Mouse (Mus musculus): ENCODE measurements at regions not wholly inside any gene's neighbourhood (a gene's known extent, or its start where the extent isn't known, plus 50 kb on each side); places are given as distances from the start of the nearest gene placed in this dataset.

- DNase-seq (ENCODE audit: low spot score), result no peak
Measured at GRCm38 (mm10) chr6:147686927-147687326, 211.3 kb downstream of the Ccdc91 start.

- no peak for DNase-seq (ENCODE audit: low spot score)
Measured at GRCm38 (mm10) chr6:147698255-147698654, 222.6 kb downstream of the Ccdc91 start.

- DNase-seq (ENCODE audit: low spot score), result no peak
Measured at GRCm38 (mm10) chr6:147699449-147699848, 223.8 kb downstream of the Ccdc91 start.

GRCm38 (mm10) chr6:147700629-147701028 is 225.0 kb downstream of the Ccdc91 start:
- DNase-seq (ENCODE audit: low spot score), result no peak

- no peak for DNase-seq (ENCODE audit: low spot score)
Measured at GRCm38 (mm10) chr6:147701956-147702355, 226.3 kb downstream of the Ccdc91 start.

GRCm38 (mm10) chr6:147704297-147704696 is 228.7 kb downstream of the Ccdc91 start:
- no peak for DNase-seq (ENCODE audit: low spot score)

- DNase-seq (ENCODE audit: low spot score), result no peak
Measured at GRCm38 (mm10) chr6:147705936-147706335, 230.3 kb downstream of the Ccdc91 start.

GRCm38 (mm10) chr6:147706741-147707140 is 231.1 kb downstream of the Ccdc91 start:
- DNase-seq (ENCODE audit: low spot score), result no peak

- DNase-seq (ENCODE audit: low spot score), result peak; percentile 55
Measured at GRCm38 (mm10) chr6:147718052-147718712, 242.6 kb downstream of the Ccdc91 start.

GRCm38 (mm10) chr6:147718713-147719490 is 243.3 kb downstream of the Ccdc91 start:
- DNase-seq (ENCODE audit: low spot score), result no peak

GRCm38 (mm10) chr6:147719539-147719938 is 243.9 kb downstream of the Ccdc91 start:
- no peak for DNase-seq (ENCODE audit: low spot score)

GRCm38 (mm10) chr6:147723336-147723735 is 247.7 kb downstream of the Ccdc91 start:
- DNase-seq (ENCODE audit: low spot score), result no peak

- DNase-seq (ENCODE audit: low spot score), result no peak
Measured at GRCm38 (mm10) chr6:147726987-147727386, 251.4 kb downstream of the Ccdc91 start.

GRCm38 (mm10) chr6:147727644-147728533 is 252.3 kb downstream of the Ccdc91 start:
- DNase-seq (ENCODE audit: low spot score), result no peak

GRCm38 (mm10) chr6:147729721-147730120 is 254.1 kb downstream of the Ccdc91 start:
- DNase-seq (ENCODE audit: low spot score), result peak; percentile 14

- DNase-seq (ENCODE audit: low spot score), result no peak
Measured at GRCm38 (mm10) chr6:147738621-147739325, 263.1 kb downstream of the Ccdc91 start.

GRCm38 (mm10) chr6:147741446-147741845 is 265.8 kb downstream of the Ccdc91 start:
- no peak for DNase-seq (ENCODE audit: low spot score)

- no peak for DNase-seq (ENCODE audit: low spot score)
Measured at GRCm38 (mm10) chr6:147744081-147744480, 268.5 kb downstream of the Ccdc91 start.

- no peak for DNase-seq (ENCODE audit: low spot score)
Measured at GRCm38 (mm10) chr6:147745690-147746089, 270.1 kb downstream of the Ccdc91 start.

GRCm38 (mm10) chr6:147747945-147748344 is 272.3 kb downstream of the Ccdc91 start:
- peak; percentile 16 for DNase-seq (ENCODE audit: low spot score)

GRCm38 (mm10) chr6:147752301-147752700 is 276.7 kb downstream of the Ccdc91 start:
- DNase-seq (ENCODE audit: low spot score), result no peak

- no peak for DNase-seq (ENCODE audit: low spot score)
Measured at GRCm38 (mm10) chr6:147753828-147754227, 278.2 kb downstream of the Ccdc91 start.
